Mouse (Mus musculus) testis, adult 2 months (tissue): ENCODE measurements around the gene Mob2. TPM values are rescaled to one million over a fixed set of nuclear protein-coding genes. Genes with fewer than 3 reads are reported as not detected.
A peak's percentile ranks its signal among the peaks of the same experiment; 100 is the strongest.

Experiments
- H3K27ac ChIP-seq: fragments of 200-500 bp; 2 replicates; pipeline ENCODE4 v1.5.1; 2012; ENCODE audit warnings: low read depth, low read length; ENCODE audit not compliant: control insufficient read depth, insufficient read depth
- H3K27me3 ChIP-seq: fragments of 200-500 bp; 2 replicates; pipeline ENCODE4 v1.6.1; 2012; ENCODE audit warnings: mild to moderate bottlenecking, low read length, moderate library complexity; ENCODE audit not compliant: control insufficient read depth, insufficient read depth
- H3K36me3 ChIP-seq: fragments of 200-500 bp; 2 replicates; pipeline ENCODE4 v1.6.1; 2012; ENCODE audit warnings: mild to moderate bottlenecking, low read length; ENCODE audit not compliant: control insufficient read depth, insufficient read depth
- H3K4me1 ChIP-seq: fragments of 200-500 bp; 2 replicates; pipeline ENCODE4 v1.6.1; 2012; ENCODE audit warnings: low read length; ENCODE audit not compliant: control insufficient read depth, insufficient read depth
- H3K4me3 ChIP-seq: fragments of 200-500 bp; 2 replicates; pipeline ENCODE4 v1.5.1; 2012; ENCODE audit warnings: low read depth, mild to moderate bottlenecking, low read length, moderate library complexity, mixed read lengths; ENCODE audit not compliant: control insufficient read depth
- CTCF ChIP-seq: fragments of 200-500 bp; IDR thresholded peaks from 2 replicates; pipeline ENCODE4 v1.5.1; 2012; ENCODE audit warnings: low read depth, mild to moderate bottlenecking, inconsistent platforms, low read length, moderate library complexity; ENCODE audit not compliant: control insufficient read depth, insufficient read depth, insufficient replicate concordance
- POLR2A ChIP-seq: fragments of 200-500 bp; IDR thresholded peaks from 2 replicates; pipeline ENCODE4 v1.6.1; 2012; ENCODE audit warnings: low read depth, mild to moderate bottlenecking, inconsistent platforms, low read length, moderate library complexity; ENCODE audit not compliant: control insufficient read depth
- polyA plus RNA-seq: library from polyadenylated mRNA; depleted of rRNA; stranded (reverse); fragments of >200 nt; gene quantifications from 2 replicates; pipeline ENCODE4 v1.2.3, GENCODE M21; 2012; rRNA removed

Gene Mob2
- polyA plus RNA-seq, 1 experiment: 21.3 TPM

DNA sequence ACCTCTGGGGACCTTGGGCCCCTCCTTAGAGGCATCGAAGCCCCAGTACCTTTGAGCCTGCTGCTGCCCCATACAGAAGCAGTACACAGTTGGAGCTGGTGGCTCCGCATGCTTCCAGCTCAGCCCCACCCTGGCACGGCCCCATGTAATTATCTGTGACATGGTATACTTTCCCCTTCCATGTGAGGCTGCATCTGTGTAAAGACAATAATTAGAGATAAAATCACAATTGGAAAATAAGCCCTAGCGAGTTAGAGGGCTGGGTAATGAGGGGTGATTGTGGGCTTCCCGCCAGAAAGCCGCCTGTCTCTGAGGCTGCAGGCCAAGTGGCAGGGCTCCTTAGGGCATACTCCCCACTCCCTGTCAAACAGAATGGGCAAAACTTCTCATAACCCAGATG is 82.9 kb downstream of the Mob2 start:
- no peak overlapping the region for H3K4me3 ChIP-seq

DNA sequence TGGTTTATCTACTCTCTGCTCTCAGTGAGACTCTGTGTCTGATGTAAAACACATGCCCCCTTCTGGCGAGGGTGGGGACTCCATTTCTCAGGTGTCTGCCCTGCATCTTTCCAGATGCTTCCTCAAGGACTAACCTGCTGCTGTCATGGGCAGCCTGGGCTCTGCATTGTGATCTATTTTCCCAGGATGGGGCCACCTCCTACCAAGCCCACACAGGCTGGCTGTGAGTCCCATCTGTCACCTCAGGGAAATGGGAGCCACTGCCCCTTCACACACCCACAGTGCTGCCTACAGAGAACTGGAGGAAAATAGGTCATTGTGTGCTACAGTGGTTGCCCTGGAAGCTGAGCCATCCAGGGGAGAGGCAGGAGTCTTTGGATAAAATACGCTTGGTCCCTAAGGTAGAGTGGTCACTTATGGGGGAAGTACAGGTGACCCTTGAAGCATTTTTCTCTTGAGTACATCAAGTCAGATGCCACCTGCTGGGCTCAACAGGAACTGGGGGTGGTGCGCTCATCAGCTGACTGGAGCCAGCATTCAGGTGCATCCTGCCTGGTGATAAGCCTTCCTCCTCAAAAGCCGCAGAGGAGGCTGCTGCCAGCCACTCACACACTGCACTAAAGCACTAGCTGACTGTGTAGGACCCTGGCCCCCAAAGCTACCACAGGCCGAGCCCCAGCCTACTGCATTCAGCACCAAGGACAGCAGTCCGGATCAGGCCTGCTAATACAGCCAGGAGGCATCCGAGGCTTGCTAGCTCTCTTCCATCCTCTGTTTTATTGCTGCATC is 87.8 kb downstream of the Mob2 start:
- H3K4me1 ChIP-seq: no peaks in the 10 kb centered on the region
- TF ChIP-seq POLR2A (no peak), CTCF (peak; percentile 35)
- H3K27ac ChIP-seq: no peak overlapping the region
- no peak overlapping the region for H3K4me3 ChIP-seq
- H3K36me3 ChIP-seq: no peaks in the 10 kb centered on the region
- H3K27me3 ChIP-seq: no peaks in the 10 kb centered on the region

More for the DNA sequence above, 82.9 kb downstream of the Mob2 start:
- H3K4me1 ChIP-seq: no peaks in the 10 kb centered on the region
- no peaks in the 10 kb centered on the region for H3K27me3 ChIP-seq
- TF ChIP-seq POLR2A (no peak), CTCF (no peak)
- no peak overlapping the region for H3K27ac ChIP-seq
- no peaks in the 10 kb centered on the region for H3K36me3 ChIP-seq

- Histone ChIP-seq H3K27ac (no peak overlapping the region), H3K27me3 (no peaks in the 10 kb centered on the region), H3K4me1 (no peaks in the 10 kb centered on the region), H3K4me3 (no peak overlapping the region), H3K36me3 (no peaks in the 10 kb centered on the region)
- TF ChIP-seq POLR2A (no peak), CTCF (no peak)
Observed at GRCm38 (mm10) chr7:141966281-141966680, 94.6 kb downstream of the Mob2 start.

GRCm38 (mm10) chr7:141962521-141962920 is 98.3 kb downstream of the Mob2 start:
- Histone ChIP-seq H3K4me3 (no peak overlapping the region), H3K36me3 (no peaks in the 10 kb centered on the region), H3K27ac (no peak overlapping the region), H3K27me3 (no peaks in the 10 kb centered on the region), H3K4me1 (no peaks in the 10 kb centered on the region)
- TF ChIP-seq CTCF: no peak
- no peak for TF ChIP-seq POLR2A

DNA sequence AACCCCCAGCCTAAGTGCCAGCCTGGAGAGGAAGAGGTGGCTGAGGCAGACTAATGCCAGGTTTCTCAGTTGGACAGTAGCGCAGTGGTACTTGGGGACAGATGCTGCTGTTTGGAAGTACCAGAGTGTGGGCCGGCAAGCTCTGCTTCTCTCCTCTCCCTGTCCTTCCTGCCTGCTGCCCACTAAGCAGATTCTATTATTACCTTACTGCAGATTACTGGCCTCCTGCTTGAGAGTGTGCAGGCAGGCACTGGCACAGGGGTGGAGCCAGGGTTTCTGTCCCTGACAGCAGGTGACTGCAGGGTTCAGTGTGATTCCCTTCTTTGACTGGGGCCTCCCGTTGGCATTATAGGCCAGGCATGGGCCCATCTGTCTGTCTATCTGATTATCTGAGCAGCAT is 99.4 kb downstream of the Mob2 start:
- no peak overlapping the region for H3K4me3 ChIP-seq

GRCm38 (mm10) chr7:141960926-141961325 is 99.9 kb downstream of the Mob2 start:
- no peaks in the 10 kb centered on the region for H3K27me3 ChIP-seq
- no peaks in the 10 kb centered on the region for H3K4me1 ChIP-seq
- no peak overlapping the region for H3K27ac ChIP-seq
- H3K4me3 ChIP-seq: no peak overlapping the region
- TF ChIP-seq CTCF: no peak
- no peak for TF ChIP-seq POLR2A
- no peaks in the 10 kb centered on the region for H3K36me3 ChIP-seq

More for the DNA sequence above, 99.4 kb downstream of the Mob2 start:
- no peaks in the 10 kb centered on the region for H3K27me3 ChIP-seq
- no peaks in the 10 kb centered on the region for H3K4me1 ChIP-seq
- no peak overlapping the region for H3K27ac ChIP-seq
- TF ChIP-seq POLR2A (no peak), CTCF (no peak)
- H3K36me3 ChIP-seq: no peaks in the 10 kb centered on the region

GRCm38 (mm10) chr7:141959133-141959532 is 101.7 kb downstream of the Mob2 start:
- Histone ChIP-seq H3K4me1 (no peaks in the 10 kb centered on the region), H3K4me3 (no peak overlapping the region), H3K36me3 (no peaks in the 10 kb centered on the region), H3K27me3 (no peaks in the 10 kb centered on the region), H3K27ac (no peak overlapping the region)
- TF ChIP-seq CTCF (no peak), POLR2A (no peak)

Other genes with a start within 250 kb of the Mob2 start
- gene Muc5b, start 222.0 kb downstream of the Mob2 start, polyA plus RNA-seq: 0.06 and 0.07 TPM in 2 replicates
- 232 TPM in 2 replicates for gene Tollip, start 142.6 kb downstream of the Mob2 start, polyA plus RNA-seq
- gene Brsk2, start 111.3 kb downstream of the Mob2 start, polyA plus RNA-seq: 99.9 and 110 TPM in 2 replicates
- 0.48 and 0.94 TPM in 2 replicates for gene Dusp8, start 34.8 kb upstream of the Mob2 start, polyA plus RNA-seq
- gene Gm45618, start 59.7 kb upstream of the Mob2 start, polyA plus RNA-seq: not detected in 2 replicates
- not detected in 2 replicates for gene Gm39115, start 75.0 kb upstream of the Mob2 start, polyA plus RNA-seq
- gene Gm45337, start 83.5 kb upstream of the Mob2 start, polyA plus RNA-seq: not detected in 2 replicates
- not detected in 2 replicates for gene Gm29735, start 96.0 kb upstream of the Mob2 start, polyA plus RNA-seq
- not detected in 2 replicates for gene Gm4553, start 104.7 kb upstream of the Mob2 start, polyA plus RNA-seq
- gene Krtap5-2, start 114.9 kb upstream of the Mob2 start, polyA plus RNA-seq: not detected in 2 replicates
- gene Gm10153, start 129.3 kb upstream of the Mob2 start, polyA plus RNA-seq: not detected in 2 replicates
- gene Krtap5-3, start 140.3 kb upstream of the Mob2 start, polyA plus RNA-seq: not detected in 2 replicates
- not detected in 2 replicates for gene Gm7579, start 150.8 kb upstream of the Mob2 start, polyA plus RNA-seq
- gene Krtap5-5, start 168.9 kb upstream of the Mob2 start, polyA plus RNA-seq: 0.08 and 0.17 TPM in 2 replicates
- not detected in 2 replicates for gene Gm40460, start 180.0 kb upstream of the Mob2 start, polyA plus RNA-seq
- gene Gm2431, start 197.3 kb upstream of the Mob2 start, polyA plus RNA-seq: not detected in 2 replicates
- not detected in 2 replicates for gene Gm4559, start 213.3 kb upstream of the Mob2 start, polyA plus RNA-seq
- gene Krtap5-1, start 236.1 kb upstream of the Mob2 start, polyA plus RNA-seq: not detected in 2 replicates
- gene Krtap5-4, start 242.5 kb upstream of the Mob2 start, polyA plus RNA-seq: not detected in 2 replicates